Mouse (Mus musculus) intestine, embryonic 14.5 days (tissue): ENCODE measurements around the gene Slc25a20. TPM values are rescaled to one million over a fixed set of nuclear protein-coding genes. Genes with fewer than 3 reads are reported as not detected.

Source experiments
- ATAC-seq: fragments of 200-750 bp; cut with Nextera tagmentation; replicated peaks from 2 replicates; pipeline ENCODE4 v1.8.0; 2017; ENCODE audit warnings: low read depth, moderate number of reproducible peaks, moderate TSS enrichment, moderate library complexity; ENCODE audit not compliant: low FRiP score, low TSS enrichment
- DNase-seq: peaks from one replicate; pipeline ENCODE4 v3.0.0-alpha.2; 2018; ENCODE audit warnings: low spot score
- H3K27ac ChIP-seq: fragments of 300-500 bp; sonication (generic); 2 replicates; pipeline ENCODE4 v1.5.1; 2014; ENCODE audit warnings: low read depth, mild to moderate bottlenecking, control low read depth
- H3K27me3 ChIP-seq: fragments of 300-500 bp; sonication (generic); replicated peaks from 2 replicates; pipeline ENCODE4 v1.6.1; 2014; ENCODE audit warnings: low read length, control low read depth; ENCODE audit not compliant: control insufficient read depth, insufficient read depth
- H3K36me3 ChIP-seq: fragments of 300-500 bp; sonication (generic); 2 replicates; pipeline ENCODE4 v1.6.1; 2014; ENCODE audit warnings: low read length, control low read depth; ENCODE audit not compliant: control insufficient read depth, insufficient read depth
- H3K4me1 ChIP-seq: fragments of 300-500 bp; sonication (generic); replicated peaks from 2 replicates; pipeline ENCODE4 v1.6.1; 2014; ENCODE audit warnings: low read length, control low read depth, mixed read lengths; ENCODE audit not compliant: control insufficient read depth, insufficient read depth
- H3K4me2 ChIP-seq: fragments of 300-500 bp; sonication (generic); 2 replicates; pipeline ENCODE4 v1.6.1; 2014; ENCODE audit warnings: low read length
- H3K4me3 ChIP-seq: fragments of 300-500 bp; sonication (generic); 2 replicates; pipeline ENCODE4 v1.5.1; 2014; ENCODE audit warnings: low read depth, low read length, control low read depth, mixed read lengths
- H3K9ac ChIP-seq: fragments of 300-500 bp; sonication (generic); 2 replicates; pipeline ENCODE4 v1.6.1; 2014; ENCODE audit warnings: mild to moderate bottlenecking, low read length
- H3K9me3 ChIP-seq: fragments of 300-500 bp; sonication (generic); 2 replicates; pipeline ENCODE4 v1.6.1; 2016; ENCODE audit warnings: low read length, control low read depth; ENCODE audit not compliant: control insufficient read depth
- microRNA-seq: library from miRNA; unstranded; fragments of <30 nt; microRNA quantifications from one replicate; pipeline ENCODE4, GENCODE M21; 2016
- polyA plus RNA-seq: library from polyadenylated mRNA; unstranded; fragments of >200 nt; fragmentation: Nextera tagmentation; extraction: Ambion mirVana; gene quantifications from 2 replicates; pipeline ENCODE4 v1.2.1, GENCODE M21; 2014

The Slc25a20 gene
- polyA plus RNA-seq, 1 experiment from 2014 or later, result 29.1 TPM

GRCm38 (mm10) chr9:108732462-108732861, 70.6 kb downstream of the Slc25a20 start:
- Histone ChIP-seq H3K4me3 (no peak overlapping the region), H3K9me3 (no peaks in the 10 kb centered on the region), H3K4me1 (no peaks in the 10 kb centered on the region), H3K27ac (no peak overlapping the region), H3K36me3 (peaks cover 37% of the 10 kb centered on the region), H3K27me3 (no peaks in the 10 kb centered on the region), H3K9ac (no peak overlapping the region), H3K4me2 (no peak overlapping the region)
- no peak for ATAC-seq
- no peak for DNase-seq

Small RNA genes within 50 kb of the gene (microRNA-seq; reads per million reads assigned to microRNA genes)
- gene Gm26298, result not detected

Other genes with a start within 250 kb of the Slc25a20 start
- 1.5 and 1.7 TPM in 2 replicates for gene Ccdc36, start 233.6 kb upstream of the Slc25a20 start, polyA plus RNA-seq
- gene BC048562, start 225.6 kb upstream of the Slc25a20 start, polyA plus RNA-seq, result not detected in 2 replicates
- 43.9 and 49.7 TPM in 2 replicates for gene Ccdc71, start 201.6 kb upstream of the Slc25a20 start, polyA plus RNA-seq
- gene Klhdc8b, start 200.5 kb upstream of the Slc25a20 start, polyA plus RNA-seq, result 59.9 and 60.7 TPM in 2 replicates
- gene Lamb2, start 182.4 kb upstream of the Slc25a20 start, polyA plus RNA-seq, result 32.3 and 33.7 TPM in 2 replicates
- 51.6 and 53.5 TPM in 2 replicates for gene Usp19, start 171.5 kb upstream of the Slc25a20 start, polyA plus RNA-seq
- gene Qars, start 154.4 kb upstream of the Slc25a20 start, polyA plus RNA-seq, result 119 and 128 TPM in 2 replicates
- gene Qrich1, start 145.3 kb upstream of the Slc25a20 start, polyA plus RNA-seq, result 122 and 133 TPM in 2 replicates
- gene Impdh2, start 101.8 kb upstream of the Slc25a20 start, polyA plus RNA-seq, result 226 and 246 TPM in 2 replicates
- gene Ndufaf3, start 94.7 kb upstream of the Slc25a20 start, polyA plus RNA-seq, result 37.0 and 39.8 TPM in 2 replicates
- 127 and 146 TPM in 2 replicates for gene Dalrd3, start 92.2 kb upstream of the Slc25a20 start, polyA plus RNA-seq
- 82.0 and 95.0 TPM in 2 replicates for gene Wdr6, start 83.3 kb upstream of the Slc25a20 start, polyA plus RNA-seq
- 5.9 and 7.0 TPM in 2 replicates for gene P4htm, start 64.4 kb upstream of the Slc25a20 start, polyA plus RNA-seq
- 43.1 and 46.7 TPM in 2 replicates for gene Arih2, start 12.7 kb upstream of the Slc25a20 start, polyA plus RNA-seq
- gene Prkar2a, start 27.2 kb downstream of the Slc25a20 start, polyA plus RNA-seq, result 52.3 and 54.4 TPM in 2 replicates
- 107 and 110 TPM in 2 replicates for gene Ip6k2, start 121.7 kb downstream of the Slc25a20 start, polyA plus RNA-seq
- gene Nckipsd, start 146.3 kb downstream of the Slc25a20 start, polyA plus RNA-seq, result 14.3 and 15.3 TPM in 2 replicates
- 1.3 and 2.1 TPM in 2 replicates for gene Celsr3, start 164.2 kb downstream of the Slc25a20 start, polyA plus RNA-seq
- gene Slc26a6, start 191.2 kb downstream of the Slc25a20 start, polyA plus RNA-seq, result 13.5 and 14.8 TPM in 2 replicates